Mouse (Mus musculus) neutrophil, adult 5-6 weeks (primary cell): ENCODE measurements around the gene Slc27a5. TPM values are rescaled to one million over a fixed set of nuclear protein-coding genes. Genes with fewer than 3 reads are reported as not detected.

Source experiments
- ATAC-seq: fragments of 151-379, 151-347 bp; 2 replicates; pipeline ENCODE4 v1.8.0; 2017; ENCODE audit warnings: mild to moderate bottlenecking, moderate TSS enrichment; ENCODE audit not compliant: insufficient number of reproducible peaks, poor library complexity, low FRiP score, severe bottlenecking; ENCODE audit errors: extremely low read depth
- total RNA-seq: library from RNA; stranded (forward); fragments of 200-1000 nt; gene quantifications from 2 replicates; pipeline ENCODE4 v1.2.3, GENCODE M21; 2017

Slc27a5 gene
- total RNA-seq, 1 experiment from 2014 or later, result 0.81 TPM

DNA sequence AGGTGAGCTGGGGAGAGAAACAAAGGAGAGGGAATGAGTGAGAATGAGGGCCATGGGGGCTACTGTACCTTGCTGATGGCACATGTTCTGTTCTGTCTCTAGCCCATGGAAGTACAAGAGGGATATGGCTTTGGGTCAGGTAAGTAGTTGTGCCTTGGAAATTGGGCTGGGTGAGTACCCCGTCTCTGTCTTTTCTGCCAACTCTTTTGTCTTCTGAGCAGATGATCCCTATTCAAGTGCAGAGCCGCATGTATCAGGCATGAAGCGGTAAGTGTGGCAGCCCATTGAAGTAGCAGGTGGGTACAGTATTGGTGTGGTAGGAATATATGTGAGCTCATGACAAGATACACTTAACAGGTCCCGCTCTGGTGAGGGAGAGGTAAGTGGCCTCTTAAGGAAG lies 31.0 kb upstream of the Slc27a5 start:
- no peak for ATAC-seq

DNA sequence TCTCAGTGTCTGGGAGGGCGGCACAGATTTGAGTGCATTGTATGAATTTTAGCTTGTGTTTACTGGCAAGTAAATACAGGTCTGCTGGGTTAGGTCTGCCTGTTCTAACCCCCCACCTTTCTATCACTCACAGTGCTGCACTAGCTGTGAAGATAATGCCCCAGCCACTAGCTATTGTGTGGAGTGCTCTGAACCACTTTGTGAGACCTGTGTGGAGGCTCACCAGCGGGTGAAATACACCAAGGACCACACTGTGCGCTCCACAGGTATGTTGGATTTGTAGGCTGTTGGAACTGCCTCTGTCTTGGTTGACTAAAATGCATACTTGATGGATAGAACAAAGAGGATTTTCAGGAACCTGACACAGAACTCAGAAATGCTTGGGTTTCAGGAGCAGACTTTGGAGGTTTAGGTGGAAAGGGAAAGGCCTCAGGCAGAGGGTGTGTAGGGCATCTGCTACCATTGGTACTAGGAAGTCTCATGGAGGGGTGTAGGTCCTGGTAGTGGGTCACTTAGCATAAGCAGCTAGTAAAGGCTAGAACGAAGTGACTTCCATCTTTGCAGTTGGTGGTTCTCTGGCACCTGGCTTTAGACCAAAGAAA lies 27.6 kb upstream of the Slc27a5 start:
- ATAC-seq, result no peak

DNA sequence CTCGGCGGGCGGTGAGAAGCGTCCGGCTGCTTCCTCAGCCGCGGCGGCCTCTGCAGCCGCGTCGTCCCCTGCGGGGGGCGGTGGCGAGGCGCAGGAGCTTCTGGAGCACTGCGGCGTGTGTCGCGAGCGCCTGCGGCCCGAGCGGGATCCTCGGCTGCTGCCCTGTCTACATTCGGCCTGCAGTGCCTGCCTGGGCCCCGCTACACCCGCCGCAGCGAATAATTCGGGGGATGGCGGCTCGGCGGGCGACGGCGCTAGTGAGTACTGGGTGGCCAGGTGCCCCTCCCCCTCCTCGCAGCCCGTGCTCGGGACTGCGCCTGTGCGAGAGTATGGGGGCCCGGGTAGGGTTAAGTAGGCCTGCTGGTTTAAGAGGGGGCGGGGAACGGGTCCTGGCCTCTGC lies 26.8 kb upstream of the Slc27a5 start:
- ATAC-seq, result no peak

DNA sequence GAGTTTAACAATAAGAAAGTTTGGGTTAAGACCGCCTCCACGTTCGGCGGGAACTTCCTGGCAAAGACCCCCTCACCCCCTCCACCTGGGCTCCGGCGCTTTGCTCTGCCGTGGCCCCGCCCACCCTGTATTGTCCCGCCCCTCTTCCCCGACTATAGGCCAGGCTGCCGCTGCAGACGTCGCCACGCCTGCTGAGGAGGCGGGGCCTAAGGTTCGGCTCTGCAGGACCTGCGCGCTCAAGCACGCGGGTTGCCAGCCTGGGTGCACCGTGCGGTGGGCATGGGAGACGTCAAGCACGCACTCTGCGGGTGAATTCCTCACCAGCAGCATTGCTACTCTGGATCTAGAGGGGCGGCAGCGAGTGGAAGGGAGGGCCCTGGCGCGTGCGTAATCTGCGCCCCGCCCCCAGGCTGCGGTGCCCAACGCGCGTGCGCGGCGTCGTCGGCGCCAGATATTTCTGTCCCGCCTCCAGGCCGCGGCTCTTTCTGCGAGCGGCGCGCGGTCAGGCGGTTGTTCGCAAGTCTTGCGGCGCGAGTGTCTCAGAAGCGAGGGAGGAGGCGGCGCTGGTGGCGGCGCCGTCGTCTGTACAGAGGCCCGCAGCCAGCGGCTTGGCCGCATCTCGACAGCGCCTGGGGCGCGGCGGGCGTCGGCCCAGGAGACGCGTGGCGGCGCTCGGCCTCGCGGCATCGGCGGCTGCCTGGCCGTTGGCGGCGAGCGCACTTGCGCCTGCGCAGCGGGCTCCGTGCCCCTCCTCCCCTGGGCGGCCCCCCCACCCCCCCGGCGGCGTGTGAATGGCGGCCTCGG lies 26.1 kb upstream of the Slc27a5 start:
- peak; percentile 84 for ATAC-seq

DNA sequence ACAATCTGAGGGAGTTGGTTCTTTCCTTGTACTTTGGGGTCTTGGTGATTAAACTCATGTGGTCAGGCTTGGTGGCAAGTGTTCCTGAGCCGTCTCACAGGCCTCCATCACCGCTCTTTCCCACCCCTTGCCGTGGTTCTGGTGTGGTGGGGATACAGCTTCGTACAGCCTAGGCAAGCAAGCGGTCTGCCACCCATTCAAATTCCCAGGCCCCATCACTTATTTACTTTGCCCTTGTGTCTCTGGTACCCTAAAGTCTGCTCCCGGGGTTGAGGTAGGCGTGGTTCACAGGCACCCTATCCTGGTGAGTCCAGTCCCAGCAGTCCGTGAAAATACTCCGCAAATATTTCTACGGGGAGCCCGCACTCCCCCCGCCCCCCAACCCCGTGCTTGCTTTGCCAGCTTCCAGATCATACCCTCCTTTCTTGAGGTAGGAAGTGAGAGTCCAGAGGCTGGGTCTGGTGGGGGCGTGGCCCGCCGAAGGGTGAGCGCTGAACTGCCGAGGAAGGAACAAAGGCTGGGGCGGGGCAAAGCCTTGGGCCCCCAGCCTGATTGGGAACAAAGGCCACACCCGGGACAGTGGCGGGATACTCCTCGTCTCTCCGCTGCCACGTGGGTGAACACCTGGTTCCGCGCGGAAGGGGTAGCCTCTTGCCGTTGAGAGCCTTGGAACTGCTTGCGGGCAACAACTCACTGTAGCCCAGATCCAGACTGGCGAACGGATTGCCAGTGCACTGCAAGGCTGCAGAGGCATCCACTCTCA lies 25.0 kb upstream of the Slc27a5 start:
- peak; percentile 47 for ATAC-seq

DNA sequence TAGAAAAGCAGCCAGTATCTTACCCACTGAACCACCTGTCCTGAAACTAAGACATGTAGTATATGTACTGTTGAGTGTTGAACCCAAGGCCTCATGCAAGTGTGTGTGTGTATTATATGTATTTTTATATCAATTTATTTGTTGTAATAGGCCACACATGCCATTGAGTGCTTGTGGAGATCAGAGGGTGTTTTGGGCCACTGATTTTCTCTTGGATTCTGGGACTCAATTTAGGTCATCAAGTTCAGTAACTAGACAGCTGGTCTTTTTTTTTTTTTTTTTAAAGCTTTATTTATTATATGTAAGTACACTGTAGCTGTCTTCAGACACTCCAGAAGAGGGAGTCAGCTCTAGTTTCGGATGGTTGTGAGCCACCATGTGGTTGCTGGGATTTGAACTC lies 17.2 kb upstream of the Slc27a5 start:
- ATAC-seq, result no peak

- no peak for ATAC-seq
Measured at GRCm38 (mm10) chr7:13014275-13014839, 16.4 kb upstream of the Slc27a5 start.

DNA sequence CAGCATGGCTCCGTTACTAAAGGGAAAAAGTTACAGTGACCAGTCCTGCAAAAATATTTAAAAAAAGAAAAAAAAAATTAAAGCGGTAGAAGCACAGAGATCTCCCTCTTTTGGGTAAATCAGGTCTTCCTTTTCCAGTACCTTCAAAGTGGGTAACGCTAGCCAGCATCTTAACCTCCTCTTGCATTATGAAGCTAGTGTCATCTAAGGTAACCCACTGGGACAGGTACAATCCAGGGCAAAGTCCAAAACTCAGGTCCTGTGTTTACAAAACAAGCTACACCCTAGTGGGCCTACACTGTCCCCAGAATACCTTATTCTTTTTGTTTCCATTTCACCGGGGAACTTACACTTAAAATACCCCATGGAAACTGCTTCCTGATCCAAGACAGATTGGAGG lies 15.7 kb upstream of the Slc27a5 start:
- ATAC-seq, result no peak

- ATAC-seq, result no peak
Measured at GRCm38 (mm10) chr7:13010005-13010908, 12.3 kb upstream of the Slc27a5 start, which contains the start of gene Zbtb45. Zbtb45 (minus strand) TSS chr7:13010034.

GRCm38 (mm10) chr7:13009143-13010004 lies 11.4 kb upstream of the Slc27a5 start:
- ATAC-seq, result peak; percentile 75

GRCm38 (mm10) chr7:13007341-13008092 lies 9.5 kb upstream of the Slc27a5 start:
- ATAC-seq, result no peak

- ATAC-seq, result no peak
Measured at GRCm38 (mm10) chr7:13006531-13006930, 8.5 kb upstream of the Slc27a5 start.

DNA sequence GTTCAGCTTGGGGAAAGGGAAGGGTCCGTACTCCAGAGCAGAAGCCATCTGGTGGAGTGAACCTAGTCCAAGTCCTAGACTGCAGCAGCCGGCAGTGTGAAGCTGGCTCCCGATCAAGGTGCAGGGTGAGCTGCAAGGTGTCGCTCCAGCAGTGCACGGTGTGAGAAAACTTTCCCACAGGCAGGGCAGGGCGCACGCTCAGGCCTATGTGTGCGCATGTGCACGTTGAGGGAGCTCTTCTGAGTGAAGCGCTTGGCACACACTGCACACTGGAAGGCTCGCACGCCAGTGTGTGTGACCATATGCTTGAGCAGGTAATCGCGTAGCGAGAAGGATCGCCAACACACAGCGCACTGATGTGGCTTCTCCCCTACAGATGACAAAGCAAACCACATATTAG lies 8.0 kb upstream of the Slc27a5 start:
- no peak for ATAC-seq

- no peak for ATAC-seq
Measured at GRCm38 (mm10) chr7:13003380-13003779, 5.4 kb upstream of the Slc27a5 start.

- no peak for ATAC-seq
Measured at GRCm38 (mm10) chr7:13001584-13001983, 3.6 kb upstream of the Slc27a5 start.

DNA sequence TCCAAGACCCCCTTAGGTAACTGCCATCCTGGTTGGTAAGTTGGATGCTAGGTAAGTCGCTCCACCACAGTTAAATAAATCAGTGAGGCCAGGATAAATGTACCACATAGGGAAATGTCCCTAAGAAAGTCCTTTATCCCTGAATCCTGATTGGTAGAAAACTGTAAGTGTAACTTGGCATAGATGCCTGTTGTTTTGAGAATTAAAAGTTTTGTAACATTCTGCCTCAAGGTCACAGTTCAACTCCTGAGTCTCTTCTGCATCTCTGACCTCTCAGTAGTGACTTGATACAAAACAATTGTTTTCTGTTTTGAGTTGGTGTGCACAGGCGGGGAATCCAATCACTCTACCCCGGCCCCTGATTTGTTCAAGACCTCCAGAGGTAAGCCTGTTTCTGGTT lies 859 bp upstream of the Slc27a5 start, which contains the start of gene Trim28:
Trim28 (plus strand) TSS at position 264 of the 400 bp plus-strand sequence.
- ATAC-seq, result no peak

- ATAC-seq, result no peak
Measured at GRCm38 (mm10) chr7:12997230-12997629, 762 bp downstream of the Slc27a5 start.
